Mouse (Mus musculus) B cell, adult 2 months (primary cell): ENCODE measurements around the gene Nt5dc3.

ENCODE experiments used
- DNase-seq, 2 experiments: peaks; one replicate each; pipeline ENCODE4 v3.0.0; 2022

Nt5dc3 gene

GRCm38 (mm10) chr10:86779816-86780500 is 1.2 kb downstream of the Nt5dc3 start:
- no peak for DNase-seq

GRCm38 (mm10) chr10:86781641-86782040 is 2.8 kb downstream of the Nt5dc3 start:
- DNase-seq = no peak

- no peak for DNase-seq
Observed at GRCm38 (mm10) chr10:86782656-86783055, 3.9 kb downstream of the Nt5dc3 start.

GRCm38 (mm10) chr10:86783561-86783960 is 4.8 kb downstream of the Nt5dc3 start:
- DNase-seq = no peak

- no peak for DNase-seq
Observed at GRCm38 (mm10) chr10:86784126-86784675, 5.4 kb downstream of the Nt5dc3 start.

GRCm38 (mm10) chr10:86785396-86785795 is 6.6 kb downstream of the Nt5dc3 start:
- DNase-seq = no peak

GRCm38 (mm10) chr10:86786083-86786482 is 7.3 kb downstream of the Nt5dc3 start:
- DNase-seq = no peak

GRCm38 (mm10) chr10:86788193-86788592 is 9.4 kb downstream of the Nt5dc3 start:
- no peak for DNase-seq

GRCm38 (mm10) chr10:86789146-86789672 is 10.4 kb downstream of the Nt5dc3 start:
- no peak for DNase-seq

- no peak for DNase-seq
Observed at GRCm38 (mm10) chr10:86791507-86792184, 12.8 kb downstream of the Nt5dc3 start.

GRCm38 (mm10) chr10:86793509-86793951 is 14.7 kb downstream of the Nt5dc3 start:
- no peak for DNase-seq

GRCm38 (mm10) chr10:86794196-86794595 is 15.4 kb downstream of the Nt5dc3 start:
- DNase-seq = no peak

GRCm38 (mm10) chr10:86794794-86795535 is 16.2 kb downstream of the Nt5dc3 start:
- DNase-seq = no peak

GRCm38 (mm10) chr10:86796073-86796741 is 17.4 kb downstream of the Nt5dc3 start:
- DNase-seq = no peak

- no peak for DNase-seq
Observed at GRCm38 (mm10) chr10:86807362-86807761, 28.6 kb downstream of the Nt5dc3 start.

GRCm38 (mm10) chr10:86808013-86808758 is 29.4 kb downstream of the Nt5dc3 start:
- no peak for DNase-seq

GRCm38 (mm10) chr10:86810000-86810399 is 31.2 kb downstream of the Nt5dc3 start:
- DNase-seq = no peak

- DNase-seq = no peak
Observed at GRCm38 (mm10) chr10:86810612-86811011, 31.8 kb downstream of the Nt5dc3 start.

GRCm38 (mm10) chr10:86814292-86815131 is 35.7 kb downstream of the Nt5dc3 start:
- no peak for DNase-seq

- no peak for DNase-seq
Observed at GRCm38 (mm10) chr10:86815133-86815532, 36.3 kb downstream of the Nt5dc3 start.

GRCm38 (mm10) chr10:86819649-86820165 is 40.9 kb downstream of the Nt5dc3 start:
- DNase-seq = no peak
